Mouse (Mus musculus): ENCODE results near the gene Tmprss11b. TPM values are rescaled to one million over a fixed set of nuclear protein-coding genes. Genes with fewer than 3 reads are reported as not detected.
"Not testable (repeated sequence)": the region's sequence is repeated elsewhere in the genome, so short reads cannot be mapped to it uniquely, and the experiment has no call there.

The Tmprss11b gene
- total RNA-seq (2021), result not detected
- long read RNA-seq, experiment 1, result 0 reads
- long read RNA-seq, experiment 2, result 0 reads

DNA sequence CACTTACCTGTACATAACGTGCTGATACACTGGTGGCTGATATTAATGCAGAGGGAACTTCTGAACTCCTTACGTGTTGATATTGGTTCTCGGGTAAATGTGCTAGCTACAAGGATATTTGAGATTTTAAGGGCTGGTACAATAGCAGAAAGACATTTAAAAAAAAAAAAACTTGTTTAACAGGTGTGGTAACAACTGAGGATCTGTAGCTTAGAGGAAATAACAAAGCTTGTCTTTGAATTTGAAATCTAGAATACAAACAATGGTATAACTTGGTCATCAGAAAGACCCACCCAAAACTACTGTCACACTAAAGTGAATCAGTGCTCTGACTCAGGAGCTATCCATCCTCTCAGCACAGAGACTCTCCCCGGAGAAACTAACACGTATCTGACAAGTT is at the start of gene Tmprss11b:
Tmprss11b (minus strand) TSS at position 101 of the 400 bp plus-strand sequence.
- no peak for DNase-seq
- intact Hi-C loops (cut with DNase I; ENCODE audit: low total_unique reads), result no loop called here

DNA sequence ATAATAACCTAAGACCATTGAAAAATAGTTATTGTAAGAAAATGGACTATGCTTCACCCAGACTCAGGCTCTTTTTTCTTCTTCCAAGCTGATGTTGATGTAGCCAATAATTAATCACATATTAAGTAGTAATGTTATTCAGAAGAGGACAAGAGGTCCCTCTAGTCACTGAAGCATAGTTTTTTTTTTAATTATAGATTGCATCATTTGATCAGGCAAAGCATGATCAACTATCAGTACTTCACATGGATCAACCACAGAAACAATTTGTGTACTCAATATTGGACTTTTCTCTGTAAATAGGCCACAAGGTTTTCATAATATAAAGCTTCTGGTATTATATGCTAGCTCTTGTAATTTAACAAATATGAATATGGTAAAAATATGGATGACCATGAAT is 48.9 kb upstream of the Tmprss11b start:
- DNase-seq, result no peak
- intact Hi-C loops (cut with DNase I; ENCODE audit: low total_unique reads), result no loop called here

GRCm38 (mm10) chr5:86722820-86723460 is 46.8 kb upstream of the Tmprss11b start:
- DNase-seq, result no peak
- intact Hi-C loops (cut with DNase I; ENCODE audit: low total_unique reads), result no loop called here

- intact Hi-C loops (cut with DNase I; ENCODE audit: low total_unique reads), result no loop called here
- no peak for DNase-seq
These were observed 38.8 kb upstream of the Tmprss11b start for GRCm38 (mm10) chr5:86714967-86715366.

DNA sequence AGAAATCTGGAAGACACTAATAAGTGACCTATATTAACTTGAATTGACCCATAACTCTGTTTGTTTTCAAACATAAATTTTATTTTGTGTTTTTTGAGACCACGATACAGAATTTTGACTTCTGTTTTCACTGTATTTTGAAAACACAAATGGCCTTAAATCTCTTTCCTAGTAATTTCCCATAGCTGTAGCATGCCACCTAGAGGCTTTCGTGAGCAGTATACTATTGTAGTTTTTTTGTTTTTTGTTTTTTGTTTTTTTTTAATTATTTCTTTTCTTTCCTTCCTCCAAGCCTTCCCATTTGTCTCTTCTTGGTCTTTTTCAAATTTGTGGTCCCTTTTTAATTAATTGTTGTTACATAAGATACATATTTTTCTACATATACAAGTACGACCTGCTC is 28.8 kb upstream of the Tmprss11b start:
- intact Hi-C loops (cut with DNase I; ENCODE audit: low total_unique reads), result no loop called here
- no peak for DNase-seq

DNA sequence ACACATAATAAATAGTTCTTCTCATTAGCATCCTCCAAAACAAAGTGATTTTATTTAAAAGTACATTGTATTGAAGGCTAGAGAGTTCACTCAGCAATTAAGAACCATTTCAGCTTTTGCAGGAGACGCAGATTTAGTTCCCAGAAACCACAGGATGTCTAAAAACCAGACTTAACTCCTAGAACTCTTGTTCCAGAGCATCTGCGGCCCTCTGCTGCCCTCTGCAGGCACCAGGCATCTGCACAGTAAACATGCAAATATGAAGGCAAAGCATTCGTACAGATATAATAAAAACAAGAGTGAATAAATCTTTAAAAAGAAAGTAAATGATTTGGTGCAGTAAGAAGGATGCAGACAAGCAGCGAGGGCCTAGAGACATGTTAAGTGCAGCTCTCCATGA is 8.5 kb upstream of the Tmprss11b start:
- DNase-seq, result peak; percentile 41
- intact Hi-C loops (cut with DNase I; ENCODE audit: low total_unique reads), result no loop called here

- intact Hi-C loops (cut with DNase I; ENCODE audit: low total_unique reads), result not testable (repeated sequence)
These were observed 27.0 kb downstream of the Tmprss11b start for GRCm38 (mm10) chr5:86649185-86649584.

DNA sequence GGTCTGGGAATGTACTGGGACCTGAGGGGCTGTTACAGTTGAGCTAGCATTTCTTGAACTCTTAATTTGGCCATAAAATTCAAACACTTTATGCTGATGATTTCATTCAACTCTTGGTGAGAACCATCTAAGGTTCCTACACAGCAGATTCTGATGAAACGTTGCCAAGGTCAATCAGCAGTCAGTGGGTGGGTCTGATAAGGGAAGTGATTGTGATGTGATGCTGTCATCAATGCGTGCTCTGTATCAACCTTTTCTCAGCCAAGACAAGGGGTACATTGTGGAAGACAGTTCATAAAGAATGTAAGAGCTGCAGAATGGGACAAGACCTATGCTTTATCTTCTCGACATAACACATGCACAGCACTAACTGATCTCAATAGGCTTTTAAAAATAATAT is 35.4 kb downstream of the Tmprss11b start:
- intact Hi-C loops (cut with DNase I; ENCODE audit: low total_unique reads), result no loop called here
- DNase-seq, result no peak

More at GRCm38 (mm10) chr5:86649185-86649584, 27.0 kb downstream of the Tmprss11b start:
- not testable (repeated sequence) for DNase-seq

DNA sequence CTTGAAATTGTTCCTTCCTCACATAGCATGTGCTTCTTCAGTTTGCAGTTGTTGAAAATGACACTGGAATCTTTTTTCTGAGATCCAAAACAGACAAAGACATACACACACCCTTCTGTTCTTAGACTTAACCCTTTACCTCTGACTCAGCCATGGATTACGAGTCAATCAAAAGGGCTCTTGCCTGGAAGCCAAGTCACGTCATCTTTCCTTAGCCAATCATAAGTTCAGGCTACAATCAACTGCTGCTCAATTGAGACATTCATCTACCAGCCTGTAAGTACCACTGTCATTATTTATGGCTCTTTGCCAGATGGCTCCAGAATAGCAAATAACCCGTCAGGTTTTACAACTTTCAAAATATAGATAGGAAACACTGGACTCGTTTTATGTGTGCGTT is 43.8 kb downstream of the Tmprss11b start, which contains the start of gene Tmprss11f:
Tmprss11f (minus strand) TSS at position 101 of the 400 bp plus-strand sequence.
- intact Hi-C loops (cut with DNase I; ENCODE audit: low total_unique reads), result no loop called here
- no peak for DNase-seq

GRCm38 (mm10) chr5:86630700-86631099 is 45.5 kb downstream of the Tmprss11b start:
- intact Hi-C loops (cut with DNase I; ENCODE audit: low total_unique reads), result no loop called here
- DNase-seq, result no peak

DNA sequence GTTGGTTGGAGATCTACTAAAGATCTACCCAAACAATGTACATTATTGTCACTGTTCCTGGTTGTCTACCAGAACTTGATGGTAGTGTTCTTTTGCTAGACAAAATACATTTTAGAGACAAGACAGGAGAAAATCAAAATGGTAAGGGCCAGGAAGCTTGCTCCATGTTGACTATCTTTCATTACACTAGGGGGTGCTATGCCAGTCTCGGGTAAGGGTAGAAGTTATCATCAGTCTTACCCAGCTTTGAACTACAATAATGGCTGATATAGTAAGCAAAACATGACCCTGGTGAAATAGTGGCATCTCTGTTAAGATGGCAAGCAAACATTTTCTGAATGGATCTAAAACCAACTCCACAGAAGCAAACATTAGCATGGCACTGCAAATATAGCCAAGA is 54.4 kb downstream of the Tmprss11b start:
- no peak for DNase-seq
- intact Hi-C loops (cut with DNase I; ENCODE audit: low total_unique reads), result no loop called here

Other genes starting within 250 kb of the Tmprss11b start
- not detected for gene Tmprss11a, start 207.4 kb downstream of the Tmprss11b start, total RNA-seq (2021)
- gene Tmprss11g, start 157.8 kb downstream of the Tmprss11b start, total RNA-seq (2021), result not detected
- not detected for gene Tmprss11f, start 43.9 kb downstream of the Tmprss11b start, total RNA-seq (2021)
- gene Tmprss11e, start 69.5 kb upstream of the Tmprss11b start, total RNA-seq (2021), result not detected
- gene Ythdc1, start 127.9 kb upstream of the Tmprss11b start, total RNA-seq (2021), result 10 to 100 TPM; 22.6 to 24.9 TPM
- gene Ugt2b34, start 230.6 kb upstream of the Tmprss11b start, total RNA-seq (2021), result not detected

Data from gastrocnemius, postnatal 14 days (tissue).